Mouse (Mus musculus): ENCODE measurements around the gene Gm31371. TPM values are rescaled to one million over a fixed set of nuclear protein-coding genes. Genes with fewer than 3 reads are reported as not detected.

The Gm31371 gene
- polyA plus RNA-seq, 1 experiment from 2014 or later, result not detected

Other genes starting within 250 kb of the Gm31371 start
- gene 4930467E23Rik, start 173.8 kb upstream of the Gm31371 start, polyA plus RNA-seq (2016; fragmentation: Nextera tagmentation; extraction: Ambion mirVana), result not detected in 2 replicates